Mouse (Mus musculus): Measurements from ENCODE around the gene Ift20. TPM values are rescaled to one million over a fixed set of nuclear protein-coding genes. Genes with fewer than 3 reads are reported as not detected.
"Not testable (repeated sequence)": the region's sequence is repeated elsewhere in the genome, so short reads cannot be mapped to it uniquely, and the experiment has no call there.

Gene Ift20
- polyA plus RNA-seq, 1 experiment from 2014 or later, result 111 TPM

DNA sequence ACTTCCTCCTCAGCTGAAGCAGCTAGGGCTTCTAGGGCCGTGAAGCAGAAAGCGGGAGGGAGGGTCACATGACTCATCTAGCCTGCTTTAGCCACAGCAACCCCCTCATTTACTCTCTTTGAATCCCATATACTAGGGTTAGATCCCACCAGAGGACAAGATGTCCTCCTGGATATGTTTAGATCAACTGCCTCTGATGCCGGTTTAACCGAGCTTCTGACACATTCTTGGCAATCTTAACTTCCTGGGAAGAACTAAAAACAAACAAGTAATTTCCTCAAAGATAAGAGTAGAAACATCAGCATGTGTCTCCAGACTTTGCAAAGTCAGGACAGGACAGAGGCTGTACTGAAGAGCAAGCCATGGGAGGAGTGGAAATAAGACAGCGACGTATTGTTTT is 30.6 kb downstream of the Ift20 start:
- WGBS, result 82% methylated on average over 6 of the region's 6 CpGs
- no peaks in the 10 kb centered on the region for H3K36me3 ChIP-seq (ENCODE audit: control insufficient read depth, insufficient read depth, low read length)
- no peak overlapping the region for H3K4me2 ChIP-seq (replicated peaks; ENCODE audit: low read depth, low read length)
- no peak overlapping the region for H3K4me3 ChIP-seq (ENCODE audit: low read depth, low read length)
- H3K9ac ChIP-seq (ENCODE audit: low read depth, low read length), result no peak overlapping the region
- ATAC-seq (ENCODE audit: low FRiP score) (no peak), DNase-seq (ENCODE audit: low spot score) (no peak)
- no peaks in the 10 kb centered on the region for H3K9me3 ChIP-seq (ENCODE audit: control insufficient read depth, low read length)
- no peak overlapping the region for H3K27ac ChIP-seq (ENCODE audit: low read depth, low read length)
- H3K4me1 ChIP-seq (replicated peaks; ENCODE audit: control insufficient read depth, insufficient read depth, low read length), result no peaks in the 10 kb centered on the region
- no peaks in the 10 kb centered on the region for H3K27me3 ChIP-seq (ENCODE audit: control insufficient read depth, insufficient read depth, low read length)

DNA sequence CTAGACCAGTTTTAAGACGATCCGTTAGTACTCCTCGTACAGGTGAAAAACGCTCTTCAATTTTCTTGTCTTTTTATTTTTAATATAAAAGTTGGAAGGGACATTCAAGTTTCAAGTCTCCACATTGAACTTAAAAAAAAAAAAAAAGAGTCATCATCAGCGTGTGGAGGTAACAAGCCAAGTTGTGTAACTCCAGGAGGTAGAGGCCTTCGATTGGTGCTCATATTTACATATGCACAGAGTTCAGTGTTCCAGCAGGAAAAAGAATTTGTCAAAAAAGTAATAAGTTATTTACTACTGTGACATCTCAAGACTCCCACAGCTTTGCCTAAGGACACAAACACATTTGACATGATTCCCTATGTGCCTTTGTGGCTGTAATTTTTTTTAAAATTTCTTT is 31.5 kb downstream of the Ift20 start:
- no peaks in the 10 kb centered on the region for H3K9me3 ChIP-seq (ENCODE audit: control insufficient read depth, low read length)
- H3K36me3 ChIP-seq (ENCODE audit: control insufficient read depth, insufficient read depth, low read length), result no peaks in the 10 kb centered on the region; the same call in 1 of the 2 replicates
- WGBS, result 92% methylated on average over 6 of the region's 6 CpGs
- no peak for ATAC-seq (ENCODE audit: low FRiP score)
- no peaks in the 10 kb centered on the region for H3K27me3 ChIP-seq (ENCODE audit: control insufficient read depth, insufficient read depth, low read length)
- no peak overlapping the region for H3K27ac ChIP-seq (ENCODE audit: low read depth, low read length)
- no peak overlapping the region for H3K4me2 ChIP-seq (replicated peaks; ENCODE audit: low read depth, low read length)
- no peak overlapping the region for H3K9ac ChIP-seq (ENCODE audit: low read depth, low read length)
- H3K4me1 ChIP-seq (replicated peaks; ENCODE audit: control insufficient read depth, insufficient read depth, low read length), result no peaks in the 10 kb centered on the region
- no peak for DNase-seq (ENCODE audit: low spot score)
- no peak overlapping the region for H3K4me3 ChIP-seq (ENCODE audit: low read depth, low read length)

DNA sequence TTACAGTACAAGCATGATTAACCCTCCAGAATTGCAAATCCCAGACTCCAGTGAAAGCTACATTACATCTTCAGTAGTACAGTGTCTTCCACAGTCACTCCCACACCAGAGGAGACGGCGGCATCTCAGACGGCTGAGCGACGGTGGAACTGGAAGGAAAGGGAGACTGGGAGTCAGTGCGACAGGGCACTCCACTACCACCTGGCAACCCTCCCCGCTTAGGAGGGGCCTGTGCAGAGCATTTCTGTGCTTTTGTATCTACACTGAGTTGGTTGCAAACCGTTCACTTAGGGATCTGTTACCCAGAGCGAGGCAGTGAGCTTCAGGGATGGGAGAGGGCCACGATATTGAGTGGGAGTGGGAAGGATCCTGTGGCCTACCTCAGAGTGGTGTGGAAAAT is 32.7 kb downstream of the Ift20 start:
- ATAC-seq (ENCODE audit: low FRiP score), result no peak
- Histone ChIP-seq H3K4me3 (ENCODE audit: low read depth, low read length) (no peak overlapping the region), H3K27ac (ENCODE audit: low read depth, low read length) (no peak overlapping the region), H3K9me3 (ENCODE audit: control insufficient read depth, low read length) (no peaks in the 10 kb centered on the region), H3K4me2 (replicated peaks; ENCODE audit: low read depth, low read length) (no peak overlapping the region), H3K36me3 (ENCODE audit: control insufficient read depth, insufficient read depth, low read length) (peaks cover 7% of the 10 kb centered on the region; the same call in 1 of the 2 replicates), H3K27me3 (ENCODE audit: control insufficient read depth, insufficient read depth, low read length) (no peaks in the 10 kb centered on the region), H3K9ac (ENCODE audit: low read depth, low read length) (no peak overlapping the region), H3K4me1 (replicated peaks; ENCODE audit: control insufficient read depth, insufficient read depth, low read length) (no peaks in the 10 kb centered on the region)
- WGBS, result 93% methylated on average over 10 of the region's 10 CpGs
- DNase-seq (ENCODE audit: low spot score), result no peak

DNA sequence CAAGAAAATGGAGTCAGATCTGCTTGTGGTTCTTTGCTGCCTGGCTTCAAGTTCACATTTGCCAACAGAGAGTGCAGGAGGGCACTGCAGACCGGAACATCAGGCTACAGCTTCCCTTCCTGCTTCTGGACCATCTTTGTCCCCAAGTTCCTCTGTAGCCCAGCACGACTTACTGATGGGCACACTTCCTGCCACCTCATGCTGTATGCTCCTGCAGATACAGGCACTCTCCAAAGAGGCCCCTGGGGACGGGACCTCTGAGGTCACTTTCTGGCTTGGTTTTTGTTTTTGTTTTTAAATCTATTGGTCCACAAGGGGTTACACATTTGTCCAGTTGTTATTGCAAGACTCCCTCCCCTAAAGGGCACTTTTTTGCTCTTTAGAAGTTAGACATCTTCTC is 33.6 kb downstream of the Ift20 start:
- no peak overlapping the region for H3K9ac ChIP-seq (ENCODE audit: low read depth, low read length)
- no peak for DNase-seq (ENCODE audit: low spot score)
- no peak overlapping the region for H3K4me2 ChIP-seq (replicated peaks; ENCODE audit: low read depth, low read length)
- no peak for ATAC-seq (ENCODE audit: low FRiP score)
- no peak overlapping the region for H3K27ac ChIP-seq (ENCODE audit: low read depth, low read length)
- H3K4me1 ChIP-seq (replicated peaks; ENCODE audit: control insufficient read depth, insufficient read depth, low read length), result no peaks in the 10 kb centered on the region
- 77% methylated on average over 3 of the region's 3 CpGs for WGBS
- H3K9me3 ChIP-seq (ENCODE audit: control insufficient read depth, low read length), result no peaks in the 10 kb centered on the region
- no peak overlapping the region for H3K4me3 ChIP-seq (ENCODE audit: low read depth, low read length)
- H3K27me3 ChIP-seq (ENCODE audit: control insufficient read depth, insufficient read depth, low read length), result no peaks in the 10 kb centered on the region
- H3K36me3 ChIP-seq (ENCODE audit: control insufficient read depth, insufficient read depth, low read length), result peaks cover 7% of the 10 kb centered on the region; the same call in 1 of the 2 replicates

- Histone ChIP-seq H3K9ac (ENCODE audit: low read depth, low read length) (no peak overlapping the region), H3K27me3 (ENCODE audit: control insufficient read depth, insufficient read depth, low read length) (no peaks in the 10 kb centered on the region), H3K4me1 (replicated peaks; ENCODE audit: control insufficient read depth, insufficient read depth, low read length) (no peaks in the 10 kb centered on the region), H3K4me2 (replicated peaks; ENCODE audit: low read depth, low read length) (no peak overlapping the region), H3K4me3 (ENCODE audit: low read depth, low read length) (no peak overlapping the region), H3K27ac (ENCODE audit: low read depth, low read length) (no peak overlapping the region), H3K9me3 (ENCODE audit: control insufficient read depth, low read length) (no peaks in the 10 kb centered on the region), H3K36me3 (ENCODE audit: control insufficient read depth, insufficient read depth, low read length) (peaks cover 8% of the 10 kb centered on the region; the same call in 1 of the 2 replicates)
- no peak for ATAC-seq (ENCODE audit: low FRiP score)
- no peak for DNase-seq (ENCODE audit: low spot score)
- WGBS, result 95% methylated on average over 8 of the region's 8 CpGs
These were observed 35.3 kb downstream of the Ift20 start for GRCm38 (mm10) chr11:78571441-78571840.

GRCm38 (mm10) chr11:78571854-78572253 is 35.7 kb downstream of the Ift20 start:
- Histone ChIP-seq H3K4me2 (replicated peaks; ENCODE audit: low read depth, low read length) (no peak overlapping the region), H3K9me3 (ENCODE audit: control insufficient read depth, low read length) (no peaks in the 10 kb centered on the region), H3K27ac (ENCODE audit: low read depth, low read length) (no peak overlapping the region), H3K9ac (ENCODE audit: low read depth, low read length) (no peak overlapping the region), H3K36me3 (ENCODE audit: control insufficient read depth, insufficient read depth, low read length) (peaks cover 10% of the 10 kb centered on the region; the same call in 1 of the 2 replicates), H3K27me3 (ENCODE audit: control insufficient read depth, insufficient read depth, low read length) (no peaks in the 10 kb centered on the region), H3K4me3 (ENCODE audit: low read depth, low read length) (no peak overlapping the region), H3K4me1 (replicated peaks; ENCODE audit: control insufficient read depth, insufficient read depth, low read length) (no peaks in the 10 kb centered on the region)
- 93% methylated on average over 6 of the region's 6 CpGs for WGBS
- DNase-seq (ENCODE audit: low spot score), result no peak
- no peak for ATAC-seq (ENCODE audit: low FRiP score)

- not testable (repeated sequence) for H3K4me1 ChIP-seq (replicated peaks; ENCODE audit: control insufficient read depth, insufficient read depth, low read length); H3K27ac ChIP-seq (ENCODE audit: low read depth, low read length); H3K9ac ChIP-seq (ENCODE audit: low read depth, low read length); H3K4me2 ChIP-seq (replicated peaks; ENCODE audit: low read depth, low read length); H3K9me3 ChIP-seq (ENCODE audit: control insufficient read depth, low read length); DNase-seq (ENCODE audit: low spot score); H3K4me3 ChIP-seq (ENCODE audit: low read depth, low read length); H3K36me3 ChIP-seq (ENCODE audit: control insufficient read depth, insufficient read depth, low read length); H3K27me3 ChIP-seq (ENCODE audit: control insufficient read depth, insufficient read depth, low read length); ATAC-seq (ENCODE audit: low FRiP score)
- 94% methylated on average over 3 of the region's 4 CpGs for WGBS
These were observed 37.9 kb downstream of the Ift20 start for GRCm38 (mm10) chr11:78574031-78574430.

GRCm38 (mm10) chr11:78574536-78574935 is 38.4 kb downstream of the Ift20 start:
- 85% methylated on average over 3 of the region's 3 CpGs for WGBS
- no peaks in the 10 kb centered on the region for H3K27me3 ChIP-seq (ENCODE audit: control insufficient read depth, insufficient read depth, low read length)
- no peak overlapping the region for H3K9ac ChIP-seq (ENCODE audit: low read depth, low read length)

DNA sequence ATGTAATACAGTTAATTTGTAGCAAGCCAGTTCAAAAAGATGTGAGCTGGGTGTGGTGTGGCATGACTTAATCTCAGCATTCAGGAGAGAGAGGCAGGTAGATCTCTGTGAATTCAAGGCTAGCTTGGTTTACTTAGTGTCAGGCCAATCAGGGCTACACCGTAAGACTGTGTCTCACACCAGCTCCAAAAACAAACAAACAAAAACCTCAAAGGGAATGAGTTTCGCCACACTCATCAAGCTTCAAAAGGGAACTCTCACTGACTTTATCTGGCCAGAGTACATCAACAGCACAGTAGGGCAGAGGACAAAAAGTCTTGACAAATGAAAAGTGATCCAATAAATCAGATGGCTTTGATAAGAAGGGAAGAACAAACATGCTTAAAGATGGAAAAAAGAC is 38.8 kb downstream of the Ift20 start:
- ATAC-seq (ENCODE audit: low FRiP score), result no peak
- Histone ChIP-seq H3K4me2 (replicated peaks; ENCODE audit: low read depth, low read length) (no peak overlapping the region), H3K9ac (ENCODE audit: low read depth, low read length) (no peak overlapping the region), H3K4me1 (replicated peaks; ENCODE audit: control insufficient read depth, insufficient read depth, low read length) (no peaks in the 10 kb centered on the region), H3K27me3 (ENCODE audit: control insufficient read depth, insufficient read depth, low read length) (no peaks in the 10 kb centered on the region), H3K36me3 (ENCODE audit: control insufficient read depth, insufficient read depth, low read length) (peaks cover 10% of the 10 kb centered on the region; the same call in 1 of the 2 replicates), H3K4me3 (ENCODE audit: low read depth, low read length) (no peak overlapping the region), H3K9me3 (ENCODE audit: control insufficient read depth, low read length) (no peaks in the 10 kb centered on the region), H3K27ac (ENCODE audit: low read depth, low read length) (no peak overlapping the region)
- DNase-seq (ENCODE audit: low spot score), result no peak
- WGBS, result 68% methylated on average over 2 of the region's 2 CpGs

More at GRCm38 (mm10) chr11:78574536-78574935, 38.4 kb downstream of the Ift20 start:
- Histone ChIP-seq H3K9me3 (ENCODE audit: control insufficient read depth, low read length) (no peaks in the 10 kb centered on the region), H3K4me3 (ENCODE audit: low read depth, low read length) (no peak overlapping the region), H3K4me1 (replicated peaks; ENCODE audit: control insufficient read depth, insufficient read depth, low read length) (no peaks in the 10 kb centered on the region), H3K36me3 (ENCODE audit: control insufficient read depth, insufficient read depth, low read length) (peaks cover 10% of the 10 kb centered on the region; the same call in 1 of the 2 replicates), H3K27ac (ENCODE audit: low read depth, low read length) (no peak overlapping the region), H3K4me2 (replicated peaks; ENCODE audit: low read depth, low read length) (no peak overlapping the region)
- DNase-seq (ENCODE audit: low spot score), result no peak
- ATAC-seq (ENCODE audit: low FRiP score), result no peak
